Mouse (Mus musculus): Measurements from ENCODE around the gene Bicc1. TPM values are rescaled to one million over a fixed set of nuclear protein-coding genes. Genes with fewer than 3 reads are reported as not detected.

Gene Bicc1
- polyA plus RNA-seq, 1 experiment from 2014 or later: 5.9 TPM

DNA sequence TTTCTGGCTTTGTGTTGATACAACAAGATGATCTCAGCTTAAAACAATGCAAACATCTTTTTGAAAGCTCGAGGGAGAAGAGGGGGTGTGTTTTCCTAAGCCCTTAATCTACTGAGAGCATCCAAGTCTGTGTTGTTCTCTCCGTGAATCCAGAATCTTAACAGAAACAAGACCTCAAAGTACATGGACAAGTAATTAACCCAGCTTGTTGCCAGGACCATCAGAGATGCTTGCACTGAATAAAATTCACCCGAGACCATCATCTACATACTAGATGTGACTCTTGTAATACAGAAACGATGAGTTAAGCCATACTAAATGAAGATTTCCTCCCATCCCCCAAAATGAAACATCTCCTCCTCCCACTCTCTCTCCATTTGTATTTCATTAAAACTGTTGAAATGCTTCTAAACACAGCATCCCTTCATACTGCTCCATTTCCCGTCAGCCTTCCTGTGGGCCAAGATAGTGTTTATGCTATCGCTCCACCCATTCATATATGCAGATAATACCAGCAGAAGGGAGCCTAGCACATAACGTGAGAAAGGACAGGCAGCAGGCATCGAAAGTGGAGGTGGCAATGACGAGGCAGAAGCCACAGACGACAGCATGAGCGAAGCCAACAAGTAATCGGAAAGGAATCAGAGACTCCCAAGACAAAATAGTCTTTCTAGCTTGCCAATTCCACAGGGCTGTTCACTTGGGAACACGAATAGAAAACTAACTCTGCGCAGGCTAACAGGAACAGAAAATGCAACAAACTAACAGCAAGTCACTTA, 131.2 kb downstream of the Bicc1 start:
- Histone ChIP-seq H3K9ac (no peak overlapping the region), H3K4me1 (replicated peaks) (no peaks in the 10 kb centered on the region)
- WGBS: 79% methylated on average over 14 of the region's 14 CpGs

DNA sequence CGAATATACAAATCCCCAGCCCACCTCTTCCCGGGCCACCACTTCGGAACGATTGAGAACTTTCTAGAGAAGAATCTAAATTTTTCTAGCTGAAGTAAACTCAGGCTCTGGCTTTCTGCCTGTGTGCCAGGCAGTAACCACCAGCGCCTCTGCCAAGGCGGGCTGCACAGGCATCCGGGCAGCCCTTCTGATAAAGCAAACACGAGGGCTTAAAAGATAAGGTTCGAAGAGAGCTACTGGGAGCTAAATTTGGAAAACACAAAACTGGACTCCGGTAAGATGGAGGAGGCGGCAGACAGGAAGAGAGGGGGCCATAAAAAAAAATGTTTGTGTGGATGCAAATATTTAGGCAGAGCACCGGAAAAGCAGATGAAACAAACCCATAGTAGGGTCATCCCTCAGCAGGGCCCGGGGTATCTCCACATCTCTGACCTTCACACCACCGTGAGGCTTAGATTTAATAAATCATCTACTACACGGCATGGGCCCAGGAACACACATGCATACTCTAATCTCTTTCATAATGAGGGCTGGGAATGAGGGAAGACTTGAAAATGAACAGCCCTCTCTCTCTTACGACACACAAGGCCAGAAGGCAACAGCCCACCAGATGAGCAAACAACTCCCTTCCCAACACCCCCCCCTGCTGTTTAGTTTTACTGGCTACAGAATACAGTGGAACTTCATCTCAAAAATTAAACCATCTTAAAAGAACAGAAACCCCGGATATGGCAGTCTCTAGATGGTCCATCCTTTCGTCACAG, 134.2 kb downstream of the Bicc1 start:
- H3K4me3 ChIP-seq: no peak overlapping the region
- 88% methylated on average over 18 of the region's 18 CpGs for whole genome bisulfite sequencing
- H3K36me3 ChIP-seq: no peaks in the 10 kb centered on the region
- no peaks in the 10 kb centered on the region for H3K27me3 ChIP-seq
- H3K4me1 ChIP-seq (replicated peaks): peaks cover 15% of the 10 kb centered on the region
- no peak overlapping the region for H3K9ac ChIP-seq
- no peak overlapping the region for H3K4me2 ChIP-seq
- no peaks in the 10 kb centered on the region for H3K9me3 ChIP-seq
- ATAC-seq (ENCODE audit: low FRiP score): no peak
- no peak overlapping the region for H3K27ac ChIP-seq

More for the DNA sequence above, 131.2 kb downstream of the Bicc1 start:
- Histone ChIP-seq H3K27ac (no peak overlapping the region), H3K9me3 (no peaks in the 10 kb centered on the region), H3K4me3 (no peak overlapping the region), H3K36me3 (no peaks in the 10 kb centered on the region), H3K27me3 (no peaks in the 10 kb centered on the region), H3K4me2 (no peak overlapping the region)
- no peak for ATAC-seq (ENCODE audit: low FRiP score)

DNA sequence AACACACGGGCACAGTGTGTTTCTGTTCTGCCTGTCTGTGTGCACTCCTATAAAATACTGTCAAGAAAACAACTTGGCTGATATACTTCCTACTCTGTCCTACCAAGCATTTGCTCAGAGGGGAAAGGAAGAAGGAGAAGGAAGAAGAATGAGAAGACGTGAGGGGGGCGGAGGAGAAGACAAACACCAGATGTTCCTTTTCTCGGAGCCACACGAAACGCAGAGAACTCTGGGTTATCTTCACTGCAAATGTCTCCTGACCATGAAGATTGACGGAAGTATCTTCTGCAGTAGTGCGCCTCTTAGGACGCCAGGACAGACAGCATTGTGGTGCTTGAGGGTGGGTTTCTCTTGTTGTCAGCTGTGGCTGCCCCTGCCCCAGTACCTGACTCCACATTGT, 134.8 kb downstream of the Bicc1 start:
- WGBS: 87% methylated on average over 9 of the region's 9 CpGs
- no peaks in the 10 kb centered on the region for H3K9me3 ChIP-seq
- peaks cover 15% of the 10 kb centered on the region for H3K4me1 ChIP-seq (replicated peaks)
- H3K9ac ChIP-seq: no peak overlapping the region
- H3K36me3 ChIP-seq: no peaks in the 10 kb centered on the region
- no peak overlapping the region for H3K27ac ChIP-seq
- H3K4me2 ChIP-seq: no peak overlapping the region
- no peak for ATAC-seq (ENCODE audit: low FRiP score)
- H3K27me3 ChIP-seq: no peaks in the 10 kb centered on the region
- H3K4me3 ChIP-seq: no peak overlapping the region

DNA sequence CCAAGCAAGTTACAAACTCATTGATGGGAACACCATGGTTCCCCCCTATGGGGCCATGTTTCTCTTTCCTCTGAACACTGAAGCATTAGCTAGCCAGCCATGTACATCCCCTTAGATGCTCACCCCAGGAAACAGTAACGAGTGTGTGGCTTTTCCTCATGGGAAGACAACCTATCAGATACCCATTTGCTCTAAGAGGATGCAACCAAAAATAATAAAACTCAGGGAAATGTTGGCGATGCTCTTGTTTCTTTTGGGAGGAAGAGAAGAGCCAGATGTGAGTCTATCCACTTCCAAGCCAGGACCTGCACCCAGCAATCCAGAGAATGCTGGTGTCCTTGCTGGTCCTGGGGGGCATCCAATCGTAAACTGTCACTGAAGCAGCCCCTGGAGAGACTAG, 136.0 kb downstream of the Bicc1 start:
- no peaks in the 10 kb centered on the region for H3K27me3 ChIP-seq
- H3K9me3 ChIP-seq: no peaks in the 10 kb centered on the region
- H3K4me2 ChIP-seq: no peak overlapping the region
- no peak overlapping the region for H3K4me3 ChIP-seq
- no peak for ATAC-seq (ENCODE audit: low FRiP score)
- 73% methylated on average over 3 of the region's 3 CpGs for WGBS
- H3K9ac ChIP-seq: no peak overlapping the region
- no peaks in the 10 kb centered on the region for H3K36me3 ChIP-seq
- H3K27ac ChIP-seq: no peak overlapping the region
- peaks cover 15% of the 10 kb centered on the region for H3K4me1 ChIP-seq (replicated peaks)

DNA sequence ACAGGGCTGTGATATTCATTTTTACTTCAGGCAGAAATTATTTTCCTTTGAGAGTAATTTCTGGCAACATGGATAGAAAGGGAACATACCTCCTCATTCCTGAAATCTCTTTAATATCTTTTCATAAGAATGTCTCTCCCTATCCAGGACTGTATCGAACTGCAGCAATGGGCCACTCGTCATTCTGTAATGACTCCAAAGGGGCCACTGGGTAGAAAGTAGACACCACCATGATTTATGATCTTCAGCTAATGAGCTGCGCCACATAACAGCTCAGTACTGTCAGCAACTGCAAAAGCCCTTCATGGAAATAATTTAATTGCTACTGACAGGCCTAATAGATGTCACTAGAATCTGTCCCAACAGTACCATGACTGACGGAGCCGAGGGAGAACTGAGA, 139.0 kb downstream of the Bicc1 start:
- no peaks in the 10 kb centered on the region for H3K27me3 ChIP-seq
- no peak for ATAC-seq (ENCODE audit: low FRiP score)
- no peaks in the 10 kb centered on the region for H3K9me3 ChIP-seq
- H3K27ac ChIP-seq: peak overlapping the region; percentile 5; the same call in 1 of the 2 replicates
- no peak overlapping the region for H3K4me2 ChIP-seq
- H3K4me3 ChIP-seq: no peak overlapping the region
- no peaks in the 10 kb centered on the region for H3K36me3 ChIP-seq
- H3K4me1 ChIP-seq (replicated peaks): peaks cover 15% of the 10 kb centered on the region
- 55% methylated on average over 5 of the region's 5 CpGs for WGBS
- no peak overlapping the region for H3K9ac ChIP-seq

DNA sequence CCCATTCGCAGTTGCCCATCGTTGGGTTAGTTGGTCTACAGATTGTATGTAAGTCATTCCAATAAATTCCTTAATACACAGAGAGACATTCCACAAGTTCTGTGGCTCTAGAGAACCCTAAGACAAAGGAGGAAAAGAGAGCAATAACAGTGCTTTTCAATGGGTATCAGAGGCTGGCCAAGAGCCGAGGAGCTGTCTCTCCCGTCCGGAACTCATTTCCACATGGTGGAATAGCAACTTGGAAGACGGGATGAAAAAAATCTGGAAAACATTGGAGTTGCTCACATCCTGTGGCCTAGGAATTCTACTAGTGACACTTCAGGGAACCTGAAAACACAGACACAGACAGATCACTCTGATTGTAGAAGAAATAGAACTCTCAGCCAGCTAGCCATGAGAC, 139.7 kb downstream of the Bicc1 start:
- Histone ChIP-seq H3K4me2 (no peak overlapping the region), H3K36me3 (no peaks in the 10 kb centered on the region), H3K9me3 (no peaks in the 10 kb centered on the region), H3K9ac (no peak overlapping the region), H3K4me3 (no peak overlapping the region), H3K4me1 (replicated peaks) (peaks cover 15% of the 10 kb centered on the region), H3K27me3 (no peaks in the 10 kb centered on the region), H3K27ac (peak overlapping the region; percentile 30; the same call in 1 of the 2 replicates)
- 97% methylated on average over 6 of the region's 6 CpGs for WGBS
- no peak for ATAC-seq (ENCODE audit: low FRiP score)

DNA sequence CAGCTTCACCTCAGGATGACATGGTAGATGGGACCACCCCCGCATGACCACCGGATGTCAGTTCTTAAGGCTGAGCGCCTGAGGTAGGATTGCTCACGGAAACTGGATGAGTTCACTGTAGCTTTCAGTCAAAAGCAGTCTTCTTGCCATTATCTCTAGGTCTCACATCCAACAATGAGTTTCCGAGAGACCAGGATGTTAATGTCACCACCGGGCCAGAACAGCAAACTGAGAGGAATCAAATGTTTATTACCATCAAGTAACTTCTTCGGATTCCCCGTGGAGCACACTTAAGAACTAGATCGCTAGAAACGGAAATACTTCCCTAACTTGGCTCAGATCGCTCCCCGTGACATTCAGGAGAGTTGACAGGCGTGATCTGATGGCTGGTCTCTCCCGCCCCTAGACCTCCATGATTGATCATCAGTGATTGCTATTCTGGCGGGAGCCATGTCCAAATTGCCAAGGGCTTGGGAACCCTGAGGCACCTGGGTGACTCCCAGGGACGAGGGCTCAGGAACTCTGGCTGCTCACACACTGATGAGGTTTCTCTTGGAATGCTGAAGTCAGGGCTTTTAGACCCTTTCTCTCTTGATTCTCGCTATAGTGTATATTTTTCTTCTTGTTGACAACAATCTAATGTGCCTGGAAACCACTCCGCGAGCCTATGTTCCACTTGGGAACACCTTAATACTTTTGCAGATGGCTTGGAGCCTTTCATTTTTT, 149.6 kb downstream of the Bicc1 start:
- Histone ChIP-seq H3K36me3 (no peaks in the 10 kb centered on the region), H3K9me3 (no peaks in the 10 kb centered on the region), H3K27me3 (no peaks in the 10 kb centered on the region), H3K4me1 (replicated peaks) (0 out of 2 replicates have a peak, but pooled peaks cover 5% of the 10 kb centered on the region), H3K4me3 (no peak overlapping the region), H3K27ac (0 out of 2 replicates have a peak overlapping the region, but pooled peaks have one; percentile 62), H3K9ac (no peak overlapping the region), H3K4me2 (no peak overlapping the region)
- WGBS: 81% methylated on average over 19 of the region's 19 CpGs
- no peak for ATAC-seq (ENCODE audit: low FRiP score)

DNA sequence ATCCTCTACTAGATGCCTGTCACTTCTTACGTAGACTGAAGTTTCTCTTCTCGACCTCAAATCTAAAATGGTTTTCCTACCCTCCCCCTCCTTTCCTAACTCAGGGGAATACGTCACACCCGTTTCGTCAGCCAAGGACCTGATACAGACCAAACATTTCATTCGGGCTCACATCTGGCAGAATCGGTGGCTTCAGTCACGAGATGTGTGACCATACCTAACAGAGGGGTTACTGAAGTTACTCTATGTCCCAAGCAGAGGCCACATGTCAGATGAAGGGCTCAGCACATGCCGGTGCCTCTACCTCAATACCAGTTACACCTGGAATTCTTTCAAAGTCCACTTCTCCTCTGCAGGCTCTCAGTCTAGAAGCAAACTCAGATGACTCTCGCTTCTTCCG, 150.8 kb downstream of the Bicc1 start:
- Histone ChIP-seq H3K36me3 (no peaks in the 10 kb centered on the region), H3K9ac (no peak overlapping the region), H3K4me3 (no peak overlapping the region), H3K4me2 (no peak overlapping the region), H3K4me1 (replicated peaks) (0 out of 2 replicates have a peak, but pooled peaks cover 5% of the 10 kb centered on the region), H3K27me3 (no peaks in the 10 kb centered on the region), H3K9me3 (no peaks in the 10 kb centered on the region), H3K27ac (no peak overlapping the region)
- 94% methylated on average over 11 of the region's 11 CpGs for WGBS
- ATAC-seq (ENCODE audit: low FRiP score): no peak

DNA sequence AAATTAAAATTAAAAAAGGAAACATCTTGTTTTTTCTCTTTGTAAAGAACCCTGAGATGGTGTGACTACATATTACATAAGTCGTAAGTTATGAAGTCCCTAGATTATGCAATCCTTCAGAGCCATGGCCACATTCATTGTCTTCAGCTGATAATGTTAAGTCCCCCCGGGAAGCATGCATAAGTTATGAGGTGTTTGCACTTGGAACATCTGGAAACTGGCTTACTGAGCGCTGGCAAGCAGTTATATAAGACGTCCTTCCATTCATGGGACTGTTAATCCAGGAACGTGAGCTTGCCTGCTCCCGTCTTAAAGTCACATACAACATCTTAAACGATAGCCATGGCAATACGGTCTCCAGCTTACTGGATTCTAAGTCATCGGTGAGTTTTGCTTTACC, 151.5 kb downstream of the Bicc1 start:
- H3K27me3 ChIP-seq: no peaks in the 10 kb centered on the region
- H3K4me1 ChIP-seq (replicated peaks): 0 out of 2 replicates have a peak, but pooled peaks cover 5% of the 10 kb centered on the region
- H3K9ac ChIP-seq: no peak overlapping the region
- no peaks in the 10 kb centered on the region for H3K36me3 ChIP-seq
- H3K9me3 ChIP-seq: no peaks in the 10 kb centered on the region
- 77% methylated on average over 9 of the region's 9 CpGs for WGBS
- no peak overlapping the region for H3K4me2 ChIP-seq
- ATAC-seq (ENCODE audit: low FRiP score): no peak
- no peak overlapping the region for H3K4me3 ChIP-seq
- no peak overlapping the region for H3K27ac ChIP-seq

DNA sequence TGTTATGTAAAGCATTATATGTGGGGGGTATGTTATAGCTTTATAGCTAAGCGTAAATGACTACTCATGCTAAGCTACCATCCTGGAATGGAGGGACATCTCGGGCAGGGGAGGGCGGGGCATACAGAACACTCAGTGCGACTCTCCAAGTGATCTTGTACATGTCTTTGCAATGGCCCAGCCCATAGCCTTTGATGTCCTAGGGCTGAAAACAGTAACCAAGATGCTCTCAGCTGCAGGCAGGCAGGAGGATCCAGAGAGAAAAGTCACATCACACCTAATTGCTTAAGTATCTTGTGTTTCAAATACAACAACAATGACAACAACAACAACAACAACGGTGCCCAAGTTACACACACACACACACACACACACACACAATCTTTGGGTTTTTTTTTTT, 152.0 kb downstream of the Bicc1 start:
- H3K27me3 ChIP-seq: no peaks in the 10 kb centered on the region
- no peaks in the 10 kb centered on the region for H3K36me3 ChIP-seq
- H3K4me1 ChIP-seq (replicated peaks): 0 out of 2 replicates have a peak, but pooled peaks cover 5% of the 10 kb centered on the region
- WGBS: 93% methylated on average over 5 of the region's 5 CpGs
- no peak for ATAC-seq (ENCODE audit: low FRiP score)
- H3K9ac ChIP-seq: no peak overlapping the region
- no peak overlapping the region for H3K27ac ChIP-seq
- no peak overlapping the region for H3K4me3 ChIP-seq
- no peak overlapping the region for H3K4me2 ChIP-seq
- no peaks in the 10 kb centered on the region for H3K9me3 ChIP-seq

DNA sequence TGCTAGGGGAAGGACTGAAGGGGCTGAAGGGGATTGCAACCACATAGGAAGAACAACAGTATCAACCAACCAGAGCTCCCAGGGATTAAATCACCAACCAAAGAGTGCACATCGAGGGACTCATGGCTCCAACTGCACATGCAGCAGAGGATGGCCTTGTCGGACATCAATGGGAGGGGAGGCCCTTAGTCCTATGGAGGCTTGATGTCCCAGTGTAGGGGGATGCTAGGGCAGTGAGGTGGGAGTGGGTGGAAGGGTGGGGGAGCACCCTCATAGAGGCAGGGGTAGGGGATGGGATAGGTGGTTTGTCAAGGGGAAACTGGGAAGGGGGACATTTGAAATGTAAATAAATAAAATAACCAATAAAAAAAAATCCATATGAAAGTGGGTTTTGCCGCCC, 152.5 kb downstream of the Bicc1 start:
- H3K4me1 ChIP-seq (replicated peaks): 0 out of 2 replicates have a peak, but pooled peaks cover 5% of the 10 kb centered on the region
- H3K4me2 ChIP-seq: no peak overlapping the region
- no peak overlapping the region for H3K4me3 ChIP-seq
- H3K9me3 ChIP-seq: no peaks in the 10 kb centered on the region
- WGBS: 84% methylated on average over 3 of the region's 3 CpGs
- H3K27me3 ChIP-seq: no peaks in the 10 kb centered on the region
- no peaks in the 10 kb centered on the region for H3K36me3 ChIP-seq
- no peak overlapping the region for H3K9ac ChIP-seq
- H3K27ac ChIP-seq: no peak overlapping the region
- ATAC-seq (ENCODE audit: low FRiP score): no peak

DNA sequence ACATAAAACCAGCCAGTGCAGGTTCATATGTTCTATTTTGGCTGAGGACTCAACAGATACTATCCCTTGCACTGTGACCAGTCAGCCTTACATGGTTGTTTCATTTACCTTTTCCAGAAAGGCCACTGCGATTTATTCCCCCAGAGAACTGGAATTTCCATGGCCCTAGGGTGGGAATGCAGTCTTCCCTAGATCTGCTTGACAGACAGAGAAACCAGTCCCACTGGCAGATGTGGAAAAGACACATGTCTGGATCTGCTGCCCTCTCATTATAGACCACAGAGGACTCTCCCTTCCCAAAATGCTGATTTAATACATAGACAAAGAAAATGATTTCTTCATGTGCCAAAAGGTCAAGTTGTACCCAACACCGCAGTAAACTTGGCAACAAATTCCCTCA, 156.6 kb downstream of the Bicc1 start:
- 85% methylated on average over 2 of the region's 2 CpGs for WGBS
- Histone ChIP-seq H3K9ac (no peak overlapping the region), H3K4me1 (replicated peaks) (no peaks in the 10 kb centered on the region), H3K4me2 (no peak overlapping the region), H3K4me3 (no peak overlapping the region), H3K27me3 (no peaks in the 10 kb centered on the region), H3K9me3 (no peaks in the 10 kb centered on the region), H3K36me3 (no peaks in the 10 kb centered on the region), H3K27ac (no peak overlapping the region)
- ATAC-seq (ENCODE audit: low FRiP score): no peak

All from hindbrain, embryonic 13.5 days (tissue).